Mouse (Mus musculus): ENCODE data around the gene Cped1. TPM values are rescaled to one million over a fixed set of nuclear protein-coding genes. Genes with fewer than 3 reads are reported as not detected.

The Cped1 gene
- polyA plus RNA-seq, 1 experiment from 2014 or later: 6.9 TPM

DNA sequence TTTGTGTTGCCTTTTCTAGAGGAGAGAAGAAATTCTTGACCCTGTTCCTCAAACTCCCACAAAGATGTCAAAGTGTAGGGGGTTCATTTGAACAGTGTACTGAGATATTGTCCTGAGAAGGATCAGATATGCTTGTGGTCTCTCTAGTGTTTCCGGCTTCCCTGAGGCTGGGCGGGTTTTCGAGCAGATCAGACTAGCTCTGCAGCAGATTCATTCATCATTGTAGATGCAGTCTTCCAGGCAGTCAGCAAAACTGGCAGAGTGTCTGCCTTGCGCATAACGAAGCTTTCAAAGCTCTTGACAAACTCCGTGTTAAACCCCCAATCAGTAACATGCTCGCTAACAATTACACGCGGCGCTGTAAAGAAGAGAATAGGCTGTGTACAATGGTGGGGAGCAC is 194.6 kb downstream of the Cped1 start:
- H3K9me3 ChIP-seq (ENCODE audit: control insufficient read depth, low read length): no peaks in the 10 kb centered on the region
- no peak overlapping the region for H3K27ac ChIP-seq (replicated peaks in 1 of 2; ENCODE audit: control insufficient read depth in 1 of 2, insufficient read depth in 1 of 2, low read depth in 2 of 2, low read length in 2 of 2)
- H3K4me3 ChIP-seq (ENCODE audit: control insufficient read depth in 1 of 2, insufficient read depth in 1 of 2, low read depth in 1 of 2, low read length in 2 of 2): no peak overlapping the region
- H3K36me3 ChIP-seq (ENCODE audit: control insufficient read depth, insufficient read depth, low read length): no peaks in the 10 kb centered on the region
- no peaks in the 10 kb centered on the region for H3K27me3 ChIP-seq (ENCODE audit: control insufficient read depth, insufficient read depth, low read length)
- no peak overlapping the region for H3K9ac ChIP-seq (ENCODE audit: low read length)
- 56% methylated on average over 10 of the region's 10 CpGs for WGBS
- no peak for ATAC-seq (ENCODE audit: insufficient number of reproducible peaks, insufficient read depth, low FRiP score, low read depth)
- peak overlapping the region; percentile 13; the same call in 1 of the 2 replicates for H3K4me2 ChIP-seq (ENCODE audit: low read length)
- H3K4me1 ChIP-seq (ENCODE audit: control insufficient read depth in 2 of 2, insufficient read depth in 2 of 2, low read length in 2 of 2): peaks cover 2 to 4% of the 10 kb centered on the region in 2 experiments; a peak in 2 of 4 replicates

DNA sequence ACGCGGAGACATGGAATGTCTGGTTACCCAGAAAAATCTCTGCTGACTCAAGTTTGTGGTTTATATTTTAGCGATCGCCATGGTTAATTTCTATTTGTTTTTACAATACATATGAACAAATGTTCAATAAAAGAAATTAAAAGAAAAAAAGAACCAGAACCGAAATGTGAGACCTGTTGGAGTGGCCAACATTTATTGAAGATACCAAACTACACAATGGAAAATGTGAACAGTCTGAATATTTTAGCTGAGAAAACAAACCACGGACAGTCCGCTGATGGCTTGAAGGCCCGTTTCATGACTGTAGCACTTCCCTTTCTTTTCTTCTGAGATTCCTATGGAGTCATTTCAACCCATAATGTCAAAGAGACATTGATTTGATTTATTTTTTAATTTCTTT is 201.3 kb downstream of the Cped1 start:
- no peak overlapping the region for H3K4me3 ChIP-seq (ENCODE audit: control insufficient read depth in 1 of 2, insufficient read depth in 1 of 2, low read depth in 1 of 2, low read length in 2 of 2)
- H3K9ac ChIP-seq (ENCODE audit: low read length): no peak overlapping the region
- no peaks in the 10 kb centered on the region for H3K9me3 ChIP-seq (ENCODE audit: control insufficient read depth, low read length)
- no peaks in the 10 kb centered on the region for H3K4me1 ChIP-seq (ENCODE audit: control insufficient read depth in 2 of 2, insufficient read depth in 2 of 2, low read length in 2 of 2)
- 86% methylated on average over 8 of the region's 8 CpGs for WGBS
- no peak overlapping the region for H3K27ac ChIP-seq (replicated peaks in 1 of 2; ENCODE audit: control insufficient read depth in 1 of 2, insufficient read depth in 1 of 2, low read depth in 2 of 2, low read length in 2 of 2)
- H3K27me3 ChIP-seq (ENCODE audit: control insufficient read depth, insufficient read depth, low read length): no peaks in the 10 kb centered on the region
- H3K4me2 ChIP-seq (ENCODE audit: low read length): no peak overlapping the region
- no peak for ATAC-seq (ENCODE audit: insufficient number of reproducible peaks, insufficient read depth, low FRiP score, low read depth)
- no peaks in the 10 kb centered on the region for H3K36me3 ChIP-seq (ENCODE audit: control insufficient read depth, insufficient read depth, low read length)

DNA sequence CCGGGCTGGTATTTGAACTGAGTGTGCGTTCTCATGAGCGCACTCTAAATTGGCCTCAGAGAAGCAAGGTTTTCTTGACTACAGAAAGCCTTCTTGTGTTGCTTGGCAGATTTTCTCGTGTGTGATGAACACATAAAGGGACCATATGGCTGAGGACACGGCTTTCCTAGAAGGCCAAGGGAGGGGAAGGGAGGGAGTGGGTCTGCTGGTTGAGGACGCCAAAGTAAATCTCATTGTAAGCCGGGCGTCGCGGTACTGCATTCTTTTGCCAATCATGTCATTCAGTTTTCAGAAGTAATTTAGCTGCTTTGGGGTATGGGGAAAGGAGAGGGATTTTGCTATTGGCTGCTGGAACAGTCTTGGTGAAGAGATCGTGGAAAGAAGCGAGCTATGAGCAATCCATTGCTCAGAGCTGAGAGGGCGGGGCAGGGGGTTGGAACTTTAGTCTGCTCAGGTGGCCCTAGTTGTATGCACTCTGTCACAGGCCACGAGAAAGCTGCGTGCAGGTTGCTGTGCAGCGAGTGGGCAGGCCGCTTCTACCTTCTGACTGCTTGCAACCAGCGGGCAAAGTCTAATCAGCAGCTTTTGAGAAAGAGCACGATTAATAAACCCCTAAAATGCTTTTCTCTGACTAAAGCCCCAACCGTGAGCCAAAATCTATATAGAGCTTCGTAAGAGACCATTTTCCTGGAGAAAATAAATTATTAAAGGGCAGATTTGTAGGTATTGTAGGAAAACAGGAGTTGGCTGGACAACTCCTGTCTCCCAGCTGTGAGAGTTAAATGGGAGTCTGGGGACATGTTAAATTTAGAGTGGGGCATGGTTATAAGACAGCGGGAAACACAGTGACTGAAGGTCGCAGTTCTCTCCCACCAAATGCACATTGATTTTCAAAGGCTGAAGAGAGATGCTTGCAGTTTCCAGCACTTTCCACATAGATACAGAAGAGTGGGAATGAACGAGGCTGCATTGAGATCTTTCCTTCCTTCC is 203.9 kb downstream of the Cped1 start:
- no peak overlapping the region for H3K4me2 ChIP-seq (ENCODE audit: low read length)
- ATAC-seq (ENCODE audit: insufficient number of reproducible peaks, insufficient read depth, low FRiP score, low read depth): no peak

DNA sequence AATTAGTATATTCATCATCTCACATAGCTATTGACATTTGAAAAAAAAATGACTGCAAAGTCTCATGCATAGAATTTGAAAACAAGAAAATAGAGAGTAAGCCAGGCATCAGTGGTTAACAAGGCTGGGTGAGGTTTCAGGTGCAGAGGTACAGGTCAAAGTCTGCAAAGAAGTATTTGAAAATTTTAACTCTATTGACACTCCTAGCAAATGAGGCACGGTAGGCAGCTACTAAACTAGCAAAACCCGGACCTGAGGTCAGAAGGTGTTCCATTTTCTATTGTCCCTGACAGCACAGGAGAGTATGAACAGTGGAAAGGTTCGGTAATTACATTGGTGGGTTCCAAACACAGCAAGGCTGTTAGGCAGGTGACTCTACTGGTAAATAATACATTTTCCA is 212.9 kb downstream of the Cped1 start:
- no peaks in the 10 kb centered on the region for H3K4me1 ChIP-seq (ENCODE audit: control insufficient read depth in 2 of 2, insufficient read depth in 2 of 2, low read length in 2 of 2)
- 82% methylated on average over 3 of the region's 3 CpGs for WGBS
- H3K36me3 ChIP-seq (ENCODE audit: control insufficient read depth, insufficient read depth, low read length): no peaks in the 10 kb centered on the region
- H3K27me3 ChIP-seq (ENCODE audit: control insufficient read depth, insufficient read depth, low read length): no peaks in the 10 kb centered on the region
- no peak overlapping the region for H3K9ac ChIP-seq (ENCODE audit: low read length)
- H3K27ac ChIP-seq (replicated peaks in 1 of 2; ENCODE audit: control insufficient read depth in 1 of 2, insufficient read depth in 1 of 2, low read depth in 2 of 2, low read length in 2 of 2): no peak overlapping the region
- no peak overlapping the region for H3K4me3 ChIP-seq (ENCODE audit: control insufficient read depth in 1 of 2, insufficient read depth in 1 of 2, low read depth in 1 of 2, low read length in 2 of 2)
- no peak overlapping the region for H3K4me2 ChIP-seq (ENCODE audit: low read length)
- no peak for ATAC-seq (ENCODE audit: insufficient number of reproducible peaks, insufficient read depth, low FRiP score, low read depth)
- H3K9me3 ChIP-seq (ENCODE audit: control insufficient read depth, low read length): no peaks in the 10 kb centered on the region

More for the DNA sequence above, 203.9 kb downstream of the Cped1 start:
- no peaks in the 10 kb centered on the region for H3K36me3 ChIP-seq (ENCODE audit: control insufficient read depth, insufficient read depth, low read length)
- 85% methylated on average over 24 of the region's 24 CpGs for WGBS
- H3K27ac ChIP-seq (replicated peaks in 1 of 2; ENCODE audit: control insufficient read depth in 1 of 2, insufficient read depth in 1 of 2, low read depth in 2 of 2, low read length in 2 of 2): no peak overlapping the region
- no peak overlapping the region for H3K4me3 ChIP-seq (ENCODE audit: control insufficient read depth in 1 of 2, insufficient read depth in 1 of 2, low read depth in 1 of 2, low read length in 2 of 2)
- no peak overlapping the region for H3K9ac ChIP-seq (ENCODE audit: low read length)
- H3K27me3 ChIP-seq (ENCODE audit: control insufficient read depth, insufficient read depth, low read length): no peaks in the 10 kb centered on the region
- no peaks in the 10 kb centered on the region for H3K4me1 ChIP-seq (ENCODE audit: control insufficient read depth in 2 of 2, insufficient read depth in 2 of 2, low read length in 2 of 2)
- no peaks in the 10 kb centered on the region for H3K9me3 ChIP-seq (ENCODE audit: control insufficient read depth, low read length)

DNA sequence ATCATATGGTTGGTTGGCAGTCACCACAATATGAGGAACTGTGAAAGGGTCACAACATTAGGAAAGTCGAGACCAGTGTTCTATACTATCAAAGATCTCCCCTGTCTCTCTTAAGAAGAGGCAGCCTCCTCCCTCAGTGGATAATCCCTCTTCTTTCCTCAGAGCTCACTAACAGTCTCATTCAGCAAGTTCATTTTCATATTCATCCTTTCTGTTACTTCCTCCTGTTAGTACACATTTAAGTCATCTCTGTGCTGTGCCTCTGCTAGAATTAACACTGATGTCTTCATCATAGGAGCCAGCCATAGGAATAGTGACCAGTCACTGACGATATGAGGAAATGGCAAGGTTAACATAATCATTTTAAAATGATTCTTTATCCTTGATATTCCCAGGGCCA is 213.8 kb downstream of the Cped1 start:
- Histone ChIP-seq H3K4me1 (ENCODE audit: control insufficient read depth in 2 of 2, insufficient read depth in 2 of 2, low read length in 2 of 2) (no peaks in the 10 kb centered on the region), H3K27ac (replicated peaks in 1 of 2; ENCODE audit: control insufficient read depth in 1 of 2, insufficient read depth in 1 of 2, low read depth in 2 of 2, low read length in 2 of 2) (no peak overlapping the region), H3K9me3 (ENCODE audit: control insufficient read depth, low read length) (no peaks in the 10 kb centered on the region), H3K9ac (ENCODE audit: low read length) (no peak overlapping the region), H3K4me2 (ENCODE audit: low read length) (no peak overlapping the region), H3K4me3 (ENCODE audit: control insufficient read depth in 1 of 2, insufficient read depth in 1 of 2, low read depth in 1 of 2, low read length in 2 of 2) (no peak overlapping the region), H3K36me3 (ENCODE audit: control insufficient read depth, insufficient read depth, low read length) (no peaks in the 10 kb centered on the region), H3K27me3 (ENCODE audit: control insufficient read depth, insufficient read depth, low read length) (no peaks in the 10 kb centered on the region)
- ATAC-seq (ENCODE audit: insufficient number of reproducible peaks, insufficient read depth, low FRiP score, low read depth): no peak
- 79% methylated on average over 2 of the region's 2 CpGs for WGBS

DNA sequence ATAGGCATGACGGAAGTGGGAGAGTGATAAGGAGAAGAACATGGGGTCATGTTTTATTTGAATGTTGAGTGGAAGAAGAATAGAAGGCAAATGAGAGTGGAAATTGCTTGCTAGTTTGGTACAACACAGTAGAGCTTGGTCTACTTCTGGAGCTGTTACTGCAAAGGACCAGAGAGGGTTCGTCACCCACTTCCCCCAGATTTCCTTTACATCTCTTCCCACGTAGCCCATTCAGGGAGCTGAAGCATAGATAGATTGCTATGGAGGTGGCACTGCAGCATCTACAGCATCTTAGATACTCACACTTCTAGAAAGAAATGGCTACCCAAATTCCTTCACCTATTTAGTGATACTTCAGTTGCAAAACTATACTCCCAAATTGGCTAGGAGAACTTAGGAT is 214.4 kb downstream of the Cped1 start:
- no peak for ATAC-seq (ENCODE audit: insufficient number of reproducible peaks, insufficient read depth, low FRiP score, low read depth)
- H3K9me3 ChIP-seq (ENCODE audit: control insufficient read depth, low read length): no peaks in the 10 kb centered on the region
- H3K36me3 ChIP-seq (ENCODE audit: control insufficient read depth, insufficient read depth, low read length): no peaks in the 10 kb centered on the region
- H3K27me3 ChIP-seq (ENCODE audit: control insufficient read depth, insufficient read depth, low read length): no peaks in the 10 kb centered on the region
- no peak overlapping the region for H3K4me3 ChIP-seq (ENCODE audit: control insufficient read depth in 1 of 2, insufficient read depth in 1 of 2, low read depth in 1 of 2, low read length in 2 of 2)
- no peak overlapping the region for H3K27ac ChIP-seq (replicated peaks in 1 of 2; ENCODE audit: control insufficient read depth in 1 of 2, insufficient read depth in 1 of 2, low read depth in 2 of 2, low read length in 2 of 2)
- no peaks in the 10 kb centered on the region for H3K4me1 ChIP-seq (ENCODE audit: control insufficient read depth in 2 of 2, insufficient read depth in 2 of 2, low read length in 2 of 2)
- 58% methylated on average over 3 of the region's 3 CpGs for WGBS
- no peak overlapping the region for H3K9ac ChIP-seq (ENCODE audit: low read length)
- H3K4me2 ChIP-seq (ENCODE audit: low read length): no peak overlapping the region

DNA sequence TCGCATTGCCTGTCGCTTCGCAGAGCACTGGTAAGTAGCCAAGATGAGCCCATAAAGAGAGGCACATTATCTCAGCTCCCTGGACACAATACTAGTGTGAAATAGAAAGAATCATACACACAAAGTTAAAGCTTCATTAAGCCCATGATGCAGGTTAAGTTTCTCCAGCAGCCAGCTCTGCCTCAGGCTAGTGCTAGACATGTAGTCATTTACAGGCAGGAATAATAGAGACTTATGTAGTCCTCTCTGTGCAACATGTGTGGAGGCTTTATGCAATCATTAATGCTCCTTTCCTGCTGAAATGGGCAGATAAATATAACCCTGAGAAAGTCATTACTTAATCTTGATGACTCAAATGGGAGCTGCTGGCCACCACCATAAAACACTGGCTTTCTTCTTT is 216.2 kb downstream of the Cped1 start:
- H3K9me3 ChIP-seq (ENCODE audit: control insufficient read depth, low read length): no peaks in the 10 kb centered on the region
- H3K36me3 ChIP-seq (ENCODE audit: control insufficient read depth, insufficient read depth, low read length): no peaks in the 10 kb centered on the region
- no peak overlapping the region for H3K4me3 ChIP-seq (ENCODE audit: control insufficient read depth in 1 of 2, insufficient read depth in 1 of 2, low read depth in 1 of 2, low read length in 2 of 2)
- H3K4me1 ChIP-seq (ENCODE audit: control insufficient read depth in 2 of 2, insufficient read depth in 2 of 2, low read length in 2 of 2): no peaks in the 10 kb centered on the region
- WGBS: 84% methylated on average over 3 of the region's 3 CpGs
- no peak overlapping the region for H3K27ac ChIP-seq (replicated peaks in 1 of 2; ENCODE audit: control insufficient read depth in 1 of 2, insufficient read depth in 1 of 2, low read depth in 2 of 2, low read length in 2 of 2)
- H3K27me3 ChIP-seq (ENCODE audit: control insufficient read depth, insufficient read depth, low read length): no peaks in the 10 kb centered on the region
- no peak overlapping the region for H3K4me2 ChIP-seq (ENCODE audit: low read length)
- no peak for ATAC-seq (ENCODE audit: insufficient number of reproducible peaks, insufficient read depth, low FRiP score, low read depth)
- H3K9ac ChIP-seq (ENCODE audit: low read length): no peak overlapping the region
